Mouse (Mus musculus): ENCODE measurements around the gene Bcl2l12.
"Not testable (repeated sequence)": the region's sequence is repeated elsewhere in the genome, so short reads cannot be mapped to it uniquely, and the experiment has no call there.

Bcl2l12 gene

DNA sequence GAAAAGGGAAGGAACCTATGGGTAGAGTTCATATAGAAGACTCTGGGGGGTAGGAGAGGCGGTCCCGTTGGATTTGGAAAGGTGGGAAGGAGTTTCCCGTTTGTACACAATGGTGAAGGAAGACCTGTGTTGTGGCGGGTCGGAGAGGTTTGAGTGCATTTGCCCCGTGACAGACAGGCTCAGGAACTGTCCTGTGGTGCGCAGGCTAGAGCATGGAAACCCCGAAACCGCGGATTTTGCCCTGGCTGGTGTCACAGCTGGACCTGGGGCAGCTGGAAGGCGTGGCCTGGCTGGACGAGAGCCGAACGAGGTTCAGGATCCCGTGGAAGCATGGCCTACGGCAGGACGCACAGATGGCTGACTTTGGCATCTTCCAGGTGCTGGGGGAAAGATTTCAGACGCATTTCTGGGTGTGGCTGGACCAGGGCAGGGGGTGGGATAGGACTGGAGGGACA is at the start of gene Bcl2l12:
Bcl2l12 (minus strand) TSS at position 212 of the 455 bp plus-strand sequence.
- no peak for DNase-seq (ENCODE audit: low read depth in 2 of 2, low spot score in 2 of 2)

DNA sequence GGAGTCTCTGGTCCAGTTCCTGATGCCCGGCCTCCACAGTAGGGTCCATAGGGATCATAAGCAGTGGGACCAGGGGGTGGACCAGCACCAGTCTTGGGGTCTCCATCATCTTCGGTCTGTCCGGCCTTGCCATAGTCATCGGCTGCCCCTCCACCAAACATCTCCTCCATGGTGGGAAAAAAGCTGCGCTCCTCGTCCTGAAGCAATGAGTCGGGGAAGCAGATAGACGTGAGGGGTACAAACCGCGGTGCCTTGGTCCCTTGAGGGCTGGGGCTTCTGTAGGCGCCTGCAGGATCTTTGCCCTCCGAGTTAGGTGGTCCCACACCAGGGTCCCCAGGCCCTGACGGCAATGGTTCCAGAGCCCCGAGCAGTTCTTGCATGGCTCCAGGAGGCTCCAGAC is 49.0 kb upstream of the Bcl2l12 start:
- no peak for DNase-seq (ENCODE audit: low read depth in 2 of 2, low spot score in 2 of 2)

DNA sequence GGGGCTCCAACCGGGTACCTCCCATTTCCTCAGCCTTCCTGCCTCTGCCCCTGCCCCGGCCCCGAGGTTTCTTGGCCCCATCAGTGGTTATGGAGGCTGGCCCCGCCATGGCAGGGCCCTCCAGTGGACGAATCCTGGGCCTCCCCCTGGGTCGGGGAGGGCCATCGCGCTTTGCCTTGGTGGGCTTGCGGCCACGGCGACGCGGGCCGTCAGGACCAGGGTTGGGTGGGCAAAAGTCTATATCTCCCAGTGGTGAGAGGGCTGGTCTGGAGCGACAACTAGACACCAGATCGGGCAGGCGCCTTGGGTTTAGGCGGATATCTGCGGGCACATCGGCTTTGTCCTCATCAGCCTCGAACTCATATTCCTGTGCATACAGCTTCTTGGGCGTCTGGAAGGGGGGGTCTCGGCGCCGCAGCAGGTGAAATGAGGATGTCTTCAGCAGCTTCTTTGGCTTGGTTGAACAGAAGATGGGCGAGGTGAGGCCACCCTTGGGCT is 48.4 kb upstream of the Bcl2l12 start:
- DNase-seq (ENCODE audit: low read depth in 2 of 2, low spot score in 2 of 2), result no peak

DNA sequence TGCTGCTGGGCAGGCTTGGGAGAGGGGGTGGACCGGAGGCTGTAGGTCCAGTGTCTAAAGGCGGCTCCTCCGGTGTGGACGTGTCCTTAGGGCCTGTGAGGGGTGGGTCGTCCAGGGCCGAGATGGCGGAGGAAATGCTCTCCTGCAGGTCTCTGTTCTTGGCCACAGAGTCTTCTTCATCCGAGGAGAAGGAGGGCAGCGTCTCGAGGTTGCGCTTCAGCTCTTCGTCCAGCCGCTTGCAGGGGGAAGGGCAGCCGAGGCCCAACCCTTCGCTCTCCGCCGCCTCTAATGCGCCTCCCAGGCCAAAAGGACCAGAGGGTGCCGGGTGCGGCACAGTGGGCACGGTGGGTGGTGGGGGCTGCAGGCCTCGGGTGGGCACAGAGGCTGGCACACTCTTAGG is 47.2 kb upstream of the Bcl2l12 start:
- no peak for DNase-seq (ENCODE audit: low read depth in 2 of 2, low spot score in 2 of 2)

DNA sequence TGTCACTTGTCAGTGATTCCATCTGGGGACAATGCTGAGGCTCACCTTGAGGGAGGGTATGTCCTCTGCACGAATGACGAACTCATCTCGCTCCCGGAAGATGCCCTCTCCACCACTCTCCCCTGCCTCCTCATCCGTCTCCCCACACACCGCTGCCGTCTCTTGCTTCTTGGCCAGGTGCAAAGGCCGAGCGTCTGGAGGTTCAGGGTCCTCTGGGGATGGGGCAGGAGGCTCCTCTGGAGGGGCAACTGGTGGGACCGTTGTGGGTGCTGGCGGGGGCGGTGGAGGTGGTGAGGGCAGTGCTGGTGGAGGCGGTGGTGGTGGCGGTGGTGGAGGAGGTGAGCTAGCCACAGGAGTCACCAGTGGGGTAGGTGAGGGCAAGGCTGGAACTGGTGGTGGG is 44.8 kb upstream of the Bcl2l12 start:
- no peak for DNase-seq (ENCODE audit: low read depth in 2 of 2, low spot score in 2 of 2)

DNA sequence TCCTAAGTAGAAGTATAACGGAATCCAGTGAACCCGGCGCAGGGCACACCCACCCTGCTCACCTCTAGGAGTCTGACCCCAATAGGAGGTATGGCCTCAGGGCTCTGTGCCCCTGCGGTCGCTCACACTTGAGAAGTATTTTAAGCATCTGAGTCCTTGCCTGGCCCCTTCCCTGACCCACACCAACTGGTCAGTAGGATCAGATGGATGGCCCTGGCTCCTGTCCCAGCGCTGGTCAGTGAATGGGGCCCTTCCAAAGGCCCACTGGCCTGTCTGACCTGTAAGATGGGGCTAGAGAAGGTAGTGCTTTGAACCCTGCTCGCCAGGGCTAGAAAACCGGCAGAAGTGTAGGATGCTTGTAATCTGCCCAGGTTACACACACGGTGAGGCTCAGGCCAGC is 42.3 kb upstream of the Bcl2l12 start:
- no peak for DNase-seq (ENCODE audit: low read depth in 2 of 2, low spot score in 2 of 2)

DNA sequence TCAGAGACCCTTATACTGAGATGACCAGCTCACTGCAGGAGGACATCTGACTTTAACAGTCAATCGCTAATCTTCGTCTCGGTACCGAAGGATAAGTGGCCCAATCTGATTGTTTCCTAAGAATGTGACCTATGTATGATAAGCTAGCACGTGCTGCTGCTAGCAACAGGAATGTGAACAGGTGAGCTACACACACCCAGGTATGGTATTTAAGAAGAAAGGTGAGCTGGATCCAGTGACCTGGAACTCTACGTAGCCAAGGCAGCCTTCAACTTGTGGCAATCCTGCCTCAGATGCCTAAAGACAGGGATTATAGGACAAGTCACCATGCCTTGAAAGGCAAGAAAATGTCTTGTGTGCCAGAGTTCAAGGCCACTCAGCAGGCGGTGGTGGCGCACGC is 39.9 kb upstream of the Bcl2l12 start:
- no peak for DNase-seq (ENCODE audit: low read depth in 2 of 2, low spot score in 2 of 2)

DNA sequence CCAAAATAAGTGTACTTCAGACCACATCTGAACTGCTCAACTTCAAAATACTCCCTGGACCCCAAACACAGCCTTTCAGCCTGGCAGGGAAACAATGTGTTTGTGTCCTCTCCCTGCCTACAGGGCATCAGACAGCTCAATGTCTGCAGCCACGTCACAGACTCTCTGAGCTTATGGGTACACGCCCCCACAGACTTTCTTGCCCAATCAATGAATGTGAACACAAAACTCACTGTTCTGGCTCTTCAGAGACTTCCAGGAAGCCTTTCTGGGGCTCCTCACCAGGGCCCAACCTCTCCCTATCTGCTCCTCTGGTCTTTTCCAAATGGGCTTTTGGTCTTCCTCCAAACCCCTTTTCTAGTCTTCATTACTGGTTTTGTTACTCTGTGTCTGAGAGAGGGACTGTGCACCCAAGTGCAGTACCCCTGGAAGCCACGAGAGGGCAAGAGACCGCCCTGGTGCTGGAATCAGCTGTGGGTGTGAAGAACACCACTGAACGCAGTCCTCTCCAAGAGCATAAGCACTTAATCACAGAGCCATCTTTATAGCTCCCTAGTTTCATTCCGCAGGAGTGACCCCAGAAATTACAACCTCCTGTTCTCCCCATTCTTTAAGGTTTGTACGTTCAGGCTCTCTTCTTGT is 39.3 kb upstream of the Bcl2l12 start:
- peak; percentile 68 to 75 for DNase-seq (ENCODE audit: low read depth in 2 of 2, low spot score in 2 of 2)

DNA sequence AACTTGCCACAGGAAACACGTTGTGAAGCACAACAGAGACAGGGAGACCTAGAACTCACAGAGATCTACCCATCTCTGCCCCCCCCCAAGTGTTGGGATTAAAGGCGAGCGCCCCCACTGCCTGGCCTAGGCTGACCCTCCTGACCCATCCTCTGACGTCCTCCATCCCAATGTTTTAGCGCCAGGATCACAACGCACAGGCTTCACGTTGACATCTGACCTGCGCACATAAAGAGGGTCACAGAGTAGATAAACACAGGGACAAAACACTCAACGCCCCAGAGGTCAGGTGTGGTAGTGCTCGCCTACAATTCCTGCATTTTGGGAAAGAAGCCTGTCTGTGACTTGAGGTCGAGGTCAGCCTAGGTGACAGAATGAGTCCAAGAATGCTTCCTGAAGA is 38.2 kb upstream of the Bcl2l12 start:
- no peak for DNase-seq (ENCODE audit: low read depth in 2 of 2, low spot score in 2 of 2)

DNA sequence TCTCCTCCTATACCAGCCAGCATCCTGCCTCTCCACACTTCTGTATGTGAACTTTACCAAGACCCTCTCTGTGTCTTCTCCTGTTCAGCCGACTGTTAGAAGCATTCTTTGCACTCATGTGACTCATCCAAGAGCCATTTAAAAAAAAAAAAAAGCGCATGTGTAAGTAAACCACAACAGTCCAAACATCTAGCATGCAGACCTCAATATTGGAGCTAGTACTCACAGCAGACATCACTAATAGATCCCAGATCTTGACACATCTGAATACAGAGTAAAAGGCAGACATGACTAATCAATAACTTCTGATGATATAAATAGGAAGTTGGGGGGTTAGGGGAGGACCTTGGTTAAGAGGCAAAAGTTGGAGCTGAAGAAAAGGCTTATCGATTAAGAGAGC is 37.1 kb upstream of the Bcl2l12 start:
- DNase-seq (ENCODE audit: low read depth in 2 of 2, low spot score in 2 of 2), result no peak

DNA sequence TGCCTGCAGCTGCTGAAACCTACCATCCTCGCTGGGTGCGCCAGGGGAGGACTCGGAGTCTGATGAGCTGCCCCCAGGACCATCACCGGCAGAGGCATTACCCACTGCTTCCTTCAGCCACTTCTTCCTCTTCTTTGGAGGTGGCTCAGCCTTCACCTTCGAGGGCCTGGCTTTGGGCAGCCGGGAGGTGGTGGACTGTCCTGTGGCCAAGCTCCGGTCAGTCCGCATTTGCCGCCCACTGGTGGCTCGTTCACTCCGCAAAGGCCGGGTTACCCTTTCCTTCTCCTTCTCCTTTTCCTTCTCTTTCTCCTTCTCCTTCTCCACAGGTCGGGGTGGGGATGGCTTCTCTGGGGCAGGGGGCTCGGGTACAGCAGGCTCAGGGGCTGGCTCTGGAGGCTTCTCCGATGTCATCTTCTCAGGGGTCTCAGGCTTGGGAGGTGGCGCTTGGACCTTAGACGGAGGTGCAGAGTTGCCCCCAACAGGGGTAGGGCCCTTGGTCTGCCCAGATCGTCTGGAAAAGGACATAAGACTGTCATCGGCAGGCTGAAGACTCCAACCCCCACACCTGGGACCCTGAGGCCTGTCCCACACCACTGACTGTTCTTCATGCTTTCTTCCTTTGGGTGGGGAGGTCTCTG is 35.3 kb upstream of the Bcl2l12 start:
- no peak for DNase-seq (ENCODE audit: low read depth in 2 of 2, low spot score in 2 of 2)

DNA sequence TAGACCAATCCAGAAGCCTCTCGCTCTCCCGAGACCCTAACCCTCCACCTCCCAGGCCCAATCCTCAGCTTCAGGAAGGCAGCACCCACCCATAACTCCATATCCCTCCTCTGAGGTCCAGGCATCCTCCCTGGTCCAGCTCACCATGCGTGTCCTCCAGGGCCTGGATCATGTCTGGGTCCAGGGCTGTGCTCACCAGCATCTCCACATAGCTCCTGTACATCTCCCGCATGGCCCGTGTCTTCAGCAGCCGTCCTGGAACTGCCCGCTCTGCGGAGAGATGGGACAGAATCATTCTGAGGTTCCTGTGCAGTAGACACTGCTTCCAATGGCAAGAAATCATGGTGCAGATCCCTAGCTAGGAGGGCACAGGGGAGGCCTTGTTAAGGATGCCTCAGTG is 32.3 kb upstream of the Bcl2l12 start:
- DNase-seq (ENCODE audit: low read depth in 2 of 2, low spot score in 2 of 2), result no peak

DNA sequence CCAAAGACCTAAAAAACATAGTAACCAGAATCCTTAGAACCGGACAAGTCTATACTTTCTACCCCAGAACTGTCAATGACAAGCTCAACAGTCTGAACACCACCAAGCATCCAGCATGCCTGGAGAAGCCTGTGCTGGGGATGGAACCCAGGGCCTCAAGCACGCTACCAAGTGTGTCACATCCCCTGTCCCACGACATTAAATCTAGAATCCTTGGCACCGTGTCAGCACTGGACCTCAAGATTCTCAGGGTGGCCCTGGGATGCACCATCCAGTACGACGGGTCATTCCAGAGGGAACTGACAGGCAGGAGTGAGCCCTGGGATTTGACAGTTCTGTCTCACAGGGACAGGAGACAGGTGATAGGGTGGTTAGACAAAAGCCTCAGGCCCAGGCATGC is 31.5 kb upstream of the Bcl2l12 start:
- no peak for DNase-seq (ENCODE audit: low read depth in 2 of 2, low spot score in 2 of 2)

DNA sequence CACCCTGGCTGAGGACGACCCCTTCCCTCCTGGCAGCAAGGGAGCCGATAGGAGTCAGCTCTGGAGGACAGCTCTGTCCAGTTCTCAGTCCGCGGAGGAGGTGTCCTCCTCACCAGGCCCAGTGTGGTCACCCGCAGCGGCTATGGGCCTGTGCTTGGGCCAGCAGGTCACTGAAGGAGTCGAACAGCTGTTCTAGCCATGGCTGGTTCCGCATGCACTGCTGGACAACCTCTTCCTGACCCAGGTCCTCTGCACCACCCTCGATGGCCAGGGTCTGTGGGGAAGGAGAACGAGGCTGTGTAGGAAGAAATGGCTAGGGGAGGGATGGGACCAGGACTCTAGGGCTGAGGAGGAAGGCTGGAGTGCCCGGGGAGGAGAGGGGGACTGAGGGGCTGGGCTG is 29.8 kb upstream of the Bcl2l12 start:
- no peak for DNase-seq (ENCODE audit: low read depth in 2 of 2, low spot score in 2 of 2)

DNA sequence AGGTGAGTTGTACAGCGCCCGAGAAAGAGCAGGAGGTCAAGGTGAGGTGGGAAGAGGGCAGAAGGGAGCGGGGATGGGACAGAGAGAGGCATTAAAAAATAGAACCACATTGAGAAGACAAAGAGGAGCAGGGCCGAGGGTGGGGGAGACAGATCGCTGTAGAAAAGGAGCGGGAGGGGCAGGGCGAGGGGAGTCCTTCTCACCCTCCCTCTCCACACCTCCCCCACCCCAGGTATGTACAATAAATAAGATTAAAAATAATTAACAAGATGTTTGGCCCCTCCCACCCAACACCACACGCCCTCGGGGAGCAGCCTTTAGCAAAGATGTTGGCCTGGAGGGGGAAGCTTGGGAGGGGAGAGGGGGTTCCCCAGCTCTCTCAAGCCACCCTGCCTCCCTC is 29.2 kb upstream of the Bcl2l12 start:
- no peak for DNase-seq (ENCODE audit: low read depth in 2 of 2, low spot score in 2 of 2)

DNA sequence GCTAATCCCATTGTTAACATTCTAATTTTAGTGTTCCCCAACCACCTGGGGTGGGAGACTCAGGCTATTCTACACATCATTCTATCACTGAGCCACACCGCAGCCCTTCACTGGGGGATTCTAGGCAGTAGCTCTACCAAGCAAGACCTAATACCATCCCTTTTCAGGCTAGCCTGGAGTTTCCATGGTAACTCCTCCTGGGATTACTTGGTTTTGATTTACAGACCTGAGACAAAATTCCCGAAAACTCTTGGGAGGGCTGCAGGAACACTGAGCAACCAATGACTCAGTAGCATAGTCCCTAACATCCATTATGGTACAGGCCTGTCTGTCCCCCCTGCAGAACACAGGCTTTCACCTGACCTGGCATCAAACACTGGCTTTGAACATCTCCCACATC is 27.7 kb upstream of the Bcl2l12 start:
- DNase-seq (ENCODE audit: low read depth in 2 of 2, low spot score in 2 of 2), result no peak

DNA sequence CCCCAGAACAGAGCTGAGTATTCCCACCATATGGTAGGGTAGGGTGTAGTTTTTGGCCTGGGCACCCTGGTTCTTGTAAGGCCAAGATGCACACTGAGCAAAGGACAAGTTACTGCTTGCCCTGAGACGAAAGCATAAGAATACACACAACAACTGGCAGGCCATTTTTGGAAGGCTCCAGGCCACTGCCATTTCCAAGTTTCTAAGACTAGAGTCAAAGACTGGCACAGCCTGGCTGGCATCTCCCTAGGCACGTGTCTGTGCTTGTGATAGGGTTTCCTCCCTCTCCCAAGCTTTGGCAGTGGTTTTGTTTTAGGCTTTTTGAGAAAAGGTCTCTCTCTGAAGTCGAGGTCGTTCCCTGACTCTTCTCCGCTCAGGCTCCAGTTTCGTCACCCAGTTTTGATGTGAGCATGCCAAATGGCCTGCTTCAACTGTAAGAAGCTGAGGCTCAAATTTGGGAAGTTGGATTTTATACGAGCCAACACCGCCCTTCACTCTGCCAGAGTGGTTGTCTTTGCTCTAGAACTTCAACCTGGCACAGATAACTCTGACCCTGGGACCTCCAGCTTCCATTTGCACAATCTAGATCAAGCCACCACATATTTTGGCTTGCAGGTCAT is 27.2 kb upstream of the Bcl2l12 start:
- DNase-seq (ENCODE audit: low read depth in 2 of 2, low spot score in 2 of 2), result no peak

DNA sequence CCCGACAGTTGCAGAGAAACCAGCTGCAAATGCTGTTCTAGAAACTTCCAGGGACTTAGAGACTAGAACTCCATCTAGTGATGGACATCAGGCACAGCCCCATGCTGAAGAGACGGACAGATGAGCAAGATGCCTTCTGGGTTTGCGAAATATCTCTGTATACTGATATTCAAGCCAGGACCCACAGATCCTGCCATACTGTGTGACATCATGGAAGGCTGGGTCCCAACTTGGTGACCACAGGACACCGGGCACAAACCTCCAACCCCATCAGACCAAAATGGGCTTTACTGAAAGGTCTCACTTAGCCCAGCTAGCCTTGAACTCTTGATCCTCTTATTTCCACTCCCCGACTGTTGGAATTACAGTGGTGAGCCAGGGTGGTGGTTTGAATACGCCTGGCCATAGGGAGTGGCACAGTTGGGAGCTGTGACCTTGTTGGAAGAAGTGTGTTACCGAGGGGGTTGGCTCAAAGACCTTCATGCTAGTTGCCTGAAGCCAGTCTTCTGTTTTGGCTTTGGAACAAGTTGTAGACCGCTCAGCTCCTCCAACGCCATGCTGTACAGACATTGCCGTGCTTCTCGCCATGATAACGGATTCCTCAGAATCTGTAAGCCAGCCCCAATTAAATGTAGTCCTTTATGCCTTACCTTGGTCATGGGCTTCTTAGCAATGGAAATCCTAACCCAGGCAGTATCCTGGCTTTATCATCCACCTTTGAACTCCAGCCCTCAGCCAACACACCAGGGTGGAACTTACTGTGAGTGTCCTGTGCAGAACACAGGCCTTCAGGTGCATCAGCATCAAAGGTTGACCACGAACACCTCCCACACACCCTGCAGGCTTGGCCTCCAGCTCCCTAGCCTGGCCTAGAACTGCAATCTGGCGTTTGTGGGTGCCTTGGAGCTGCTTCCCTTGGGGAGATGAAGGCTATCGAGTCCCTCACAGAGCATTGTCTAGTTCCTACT is 26.1 kb upstream of the Bcl2l12 start:
- DNase-seq (ENCODE audit: low read depth in 2 of 2, low spot score in 2 of 2), result no peak

DNA sequence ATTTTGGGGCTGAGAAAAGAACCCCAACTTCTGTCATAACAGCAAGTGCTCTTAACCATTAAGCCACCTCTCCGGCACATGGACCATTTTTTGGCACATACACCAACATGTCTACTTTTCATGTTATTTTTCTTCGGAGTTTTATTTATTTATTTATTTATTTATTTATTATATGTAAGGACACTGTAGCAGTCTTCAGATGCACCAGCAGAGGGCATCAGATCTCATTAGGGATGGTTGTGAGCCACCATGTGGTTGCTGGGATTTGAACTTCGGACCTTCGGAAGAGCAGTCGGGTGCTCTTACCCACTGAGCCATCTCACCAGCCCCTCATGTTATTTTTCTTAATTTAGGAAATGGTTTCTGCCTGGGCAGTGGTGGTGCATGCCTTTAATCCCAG is 25.2 kb upstream of the Bcl2l12 start:
- not testable (repeated sequence) for DNase-seq (ENCODE audit: low read depth in 2 of 2, low spot score in 2 of 2)

DNA sequence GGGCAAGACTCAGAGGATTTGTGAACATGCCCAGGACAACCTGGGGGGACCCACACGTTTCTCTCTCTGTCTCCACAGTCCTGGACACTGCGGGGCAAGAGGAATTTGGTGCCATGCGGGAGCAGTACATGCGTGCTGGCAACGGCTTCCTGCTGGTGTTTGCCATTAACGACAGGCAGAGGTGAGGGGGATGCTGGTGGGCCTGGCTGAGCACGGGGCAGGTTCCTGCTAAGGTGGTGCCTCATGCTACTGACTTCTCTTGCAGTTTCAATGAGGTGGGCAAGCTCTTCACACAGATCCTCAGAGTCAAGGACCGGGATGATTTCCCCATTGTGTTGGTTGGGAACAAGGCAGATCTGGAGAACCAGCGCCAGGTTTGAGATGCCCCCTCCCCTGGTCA is 21.7 kb upstream of the Bcl2l12 start:
- no peak for DNase-seq (ENCODE audit: low read depth in 2 of 2, low spot score in 2 of 2)

DNA sequence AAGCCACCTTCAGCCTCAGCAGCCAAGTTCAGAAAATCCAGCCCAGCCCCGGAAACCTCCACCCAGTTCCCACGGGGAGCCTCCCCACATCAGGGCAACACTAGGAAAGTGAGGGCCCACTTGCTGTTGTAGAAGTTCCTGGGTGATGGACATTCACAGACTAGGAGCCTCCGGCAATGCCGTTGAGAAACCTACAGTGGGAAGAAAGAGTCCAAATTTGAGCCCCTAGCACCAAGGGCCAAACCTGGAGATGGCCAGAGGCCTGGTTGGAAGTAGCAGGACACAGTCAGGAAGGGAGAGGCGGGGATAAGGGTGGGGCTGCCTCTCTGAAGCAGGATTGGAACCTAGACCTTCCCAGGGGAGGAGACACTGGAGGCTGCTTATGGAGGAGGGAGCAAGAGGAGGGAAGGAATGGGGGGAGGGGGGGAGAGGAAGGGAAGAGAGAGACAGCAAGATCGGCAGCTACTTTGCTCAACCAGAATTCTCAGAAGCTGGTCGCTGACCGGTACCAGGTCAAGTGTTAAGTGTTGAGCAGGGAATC is 20.6 kb upstream of the Bcl2l12 start:
- peak in 1 of 2 experiments; percentile 15 for DNase-seq (ENCODE audit: low read depth in 2 of 2, low spot score in 2 of 2)
